Mouse (Mus musculus): ENCODE measurements at regions not wholly inside any gene's neighbourhood (a gene's known extent, or its start where the extent isn't known, plus 50 kb on each side); places are given as distances from the start of the nearest gene placed in this dataset.
"Not testable (repeated sequence)": the region's sequence is repeated elsewhere in the genome, so short reads cannot be mapped to it uniquely, and the experiment has no call there.

DNA sequence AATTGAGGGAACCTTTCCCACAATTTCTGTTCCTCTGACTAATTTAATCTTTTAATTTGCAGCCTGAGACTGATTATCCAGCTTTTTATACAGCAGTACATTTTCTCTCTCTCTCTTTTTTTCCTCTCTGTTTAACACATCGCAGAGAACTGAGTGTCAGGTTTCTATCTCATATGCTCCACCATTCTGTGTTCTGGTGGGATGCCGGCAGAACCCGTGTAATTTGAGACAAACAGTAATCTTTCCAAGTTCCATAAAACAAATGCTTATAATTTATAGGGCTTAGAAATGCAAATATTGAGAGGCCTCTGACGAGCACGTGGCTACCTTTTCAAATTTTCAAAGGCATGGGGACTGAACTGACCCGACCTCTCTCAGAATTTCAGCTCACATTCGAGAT, 59.1 kb downstream of the Zbtb18 start:
- no peak for DNase-seq (ENCODE audit: low read depth, low spot score)

- DNase-seq (ENCODE audit: low read depth, low spot score), result no peak
Observed at GRCm38 (mm10) chr1:177503946-177504345, 61.8 kb downstream of the Zbtb18 start.

GRCm38 (mm10) chr1:177504743-177505142, 62.6 kb downstream of the Zbtb18 start:
- no peak for DNase-seq (ENCODE audit: low read depth, low spot score)

GRCm38 (mm10) chr1:177507398-177507797, 65.2 kb downstream of the Zbtb18 start:
- not testable (repeated sequence) for DNase-seq (ENCODE audit: low read depth, low spot score)

- no peak for DNase-seq (ENCODE audit: low read depth, low spot score)
Observed at GRCm38 (mm10) chr1:177509786-177510185, 67.6 kb downstream of the Zbtb18 start.

DNA sequence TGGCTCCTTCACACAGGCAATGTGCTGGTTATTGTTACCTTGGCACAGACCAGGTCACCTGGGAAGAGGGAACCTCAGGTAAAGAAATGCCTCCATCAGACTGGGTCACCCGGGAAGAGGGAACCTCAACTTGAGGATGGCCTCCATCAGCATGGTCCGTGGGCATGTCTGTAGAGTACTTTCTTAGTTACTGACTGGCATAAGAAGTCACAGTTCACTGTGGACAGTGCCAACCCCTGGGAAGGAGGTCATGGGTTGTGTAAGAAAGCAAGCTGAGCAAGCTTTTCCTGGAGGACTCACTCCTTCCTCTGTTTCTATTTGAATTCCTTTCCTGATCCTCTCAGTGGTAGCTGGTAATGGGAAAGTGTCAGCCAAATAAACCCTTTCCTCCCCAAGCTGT, 70.0 kb downstream of the Zbtb18 start:
- no peak for DNase-seq (ENCODE audit: low read depth, low spot score)

- DNase-seq (ENCODE audit: low read depth, low spot score), result no peak
Observed at GRCm38 (mm10) chr1:177517934-177518610, 75.9 kb downstream of the Zbtb18 start.

DNA sequence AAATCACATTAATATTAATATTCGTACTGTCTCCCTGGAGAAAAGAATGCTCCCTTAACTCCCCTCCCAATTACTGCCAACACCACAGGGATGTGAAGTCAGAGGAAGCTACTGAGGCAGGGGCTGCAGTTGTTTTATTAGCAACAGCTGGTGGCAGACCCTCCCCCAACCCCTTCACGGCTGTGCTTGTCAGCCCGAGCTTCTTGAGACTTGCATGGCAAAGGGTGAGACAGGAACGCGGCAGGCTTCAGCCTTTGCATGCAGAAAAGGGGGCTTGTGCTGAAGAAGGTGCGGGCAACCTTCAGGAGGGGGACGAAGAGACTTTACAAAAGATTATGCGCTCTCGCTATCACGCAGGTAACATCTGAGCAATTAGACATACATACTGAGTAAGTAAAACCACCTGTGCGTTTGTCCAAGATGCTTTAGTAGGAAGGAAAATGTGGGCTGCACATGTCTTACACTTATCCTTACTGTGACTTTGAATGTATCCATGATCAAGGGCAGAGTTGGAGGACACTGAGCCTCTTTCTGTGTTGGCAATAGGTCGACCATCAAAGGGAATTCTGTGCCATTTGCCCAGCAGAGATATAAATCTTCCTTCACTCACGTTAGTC, 76.9 kb downstream of the Zbtb18 start:
- no peak for DNase-seq (ENCODE audit: low read depth, low spot score)

- no peak for DNase-seq (ENCODE audit: low read depth, low spot score)
Observed at GRCm38 (mm10) chr1:177521110-177521509, 79.0 kb downstream of the Zbtb18 start.

GRCm38 (mm10) chr1:177525141-177525540, 83.0 kb downstream of the Zbtb18 start:
- DNase-seq (ENCODE audit: low read depth, low spot score), result no peak

DNA sequence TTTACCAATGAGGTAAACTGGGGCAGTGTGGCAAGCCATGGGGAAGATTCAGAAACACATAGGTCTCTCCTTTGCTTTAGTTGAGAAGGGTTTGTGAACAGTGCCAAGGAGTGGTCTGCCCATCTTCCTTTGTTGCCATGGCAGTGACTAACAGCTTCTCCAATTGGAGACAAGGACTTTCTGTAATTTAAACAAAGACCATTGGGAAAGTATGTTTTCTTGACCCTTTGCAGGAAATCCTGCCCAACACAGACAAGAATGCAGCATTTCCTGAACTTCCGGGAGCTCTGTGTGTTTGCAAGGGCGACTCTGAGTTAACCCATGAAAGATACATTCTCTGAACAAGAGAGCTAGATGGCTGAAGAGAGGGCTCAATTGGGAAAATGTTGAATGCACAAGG, 89.6 kb downstream of the Zbtb18 start:
- DNase-seq (ENCODE audit: low read depth, low spot score), result no peak

DNA sequence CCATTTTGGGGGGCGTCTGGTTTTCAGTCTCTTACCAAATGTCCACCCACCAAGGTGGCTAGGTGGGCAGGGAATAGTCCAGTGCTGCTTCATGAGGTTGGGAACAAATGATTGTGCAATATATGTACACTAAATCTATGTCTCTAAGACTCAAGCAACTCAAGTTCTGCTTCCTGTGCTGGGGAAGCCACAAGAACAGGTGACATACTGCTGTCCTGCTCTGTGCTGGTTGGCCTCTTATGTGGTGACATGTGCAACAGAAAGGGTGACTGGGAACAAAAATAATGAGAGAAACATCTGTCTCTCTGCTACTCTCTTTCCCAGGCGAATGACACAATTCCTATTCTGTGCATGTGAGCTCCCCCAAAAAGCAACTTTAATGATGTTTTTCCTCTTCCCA, 90.5 kb downstream of the Zbtb18 start:
- DNase-seq (ENCODE audit: low read depth, low spot score), result no peak

GRCm38 (mm10) chr1:177533332-177533731, 91.2 kb downstream of the Zbtb18 start:
- DNase-seq (ENCODE audit: low read depth, low spot score), result no peak

- DNase-seq (ENCODE audit: low read depth, low spot score), result no peak
Observed at GRCm38 (mm10) chr1:177545031-177545735, 103.0 kb downstream of the Zbtb18 start.

GRCm38 (mm10) chr1:177547716-177548115, 105.6 kb downstream of the Zbtb18 start:
- DNase-seq (ENCODE audit: low read depth, low spot score), result no peak

DNA sequence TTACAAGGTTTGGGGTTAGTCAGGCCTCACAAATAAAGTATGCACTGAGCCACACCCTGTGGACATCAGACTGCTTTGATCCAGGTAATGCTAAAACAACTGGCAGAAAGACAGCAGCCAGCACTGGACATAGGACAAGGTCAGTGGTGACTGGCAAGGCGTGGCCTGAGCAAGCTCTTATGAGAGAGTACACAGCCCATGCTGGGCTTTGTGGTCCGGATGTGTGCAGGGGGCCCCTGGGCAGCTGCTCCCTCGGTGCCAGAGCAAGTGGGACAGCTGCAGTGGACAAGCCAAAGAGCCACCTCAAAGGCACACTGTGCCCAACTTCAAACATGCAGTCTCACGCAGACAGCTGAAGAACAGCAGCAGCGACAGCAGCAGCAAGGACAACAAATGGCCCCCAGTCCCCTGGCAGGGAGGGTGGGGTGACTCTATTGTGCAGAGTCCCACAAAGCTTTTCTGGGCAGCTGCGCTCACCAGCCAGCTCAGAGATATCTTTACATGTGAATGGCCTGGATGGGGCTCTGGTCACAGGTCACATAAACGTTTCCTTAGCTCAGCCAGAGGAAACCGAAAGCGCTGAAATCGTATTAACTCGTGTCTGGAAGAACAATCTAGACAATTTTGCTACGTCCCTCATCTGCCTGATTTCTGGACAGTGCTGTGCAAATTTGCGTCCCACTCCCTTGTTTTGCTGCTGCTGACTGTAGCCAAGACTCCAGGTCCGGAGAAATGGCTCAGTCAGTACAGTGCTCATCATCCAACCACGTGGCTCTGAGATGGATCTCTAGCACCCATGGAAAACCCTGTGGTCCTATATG, 113.5 kb downstream of the Zbtb18 start:
- DNase-seq (ENCODE audit: low read depth, low spot score), result no peak

DNA sequence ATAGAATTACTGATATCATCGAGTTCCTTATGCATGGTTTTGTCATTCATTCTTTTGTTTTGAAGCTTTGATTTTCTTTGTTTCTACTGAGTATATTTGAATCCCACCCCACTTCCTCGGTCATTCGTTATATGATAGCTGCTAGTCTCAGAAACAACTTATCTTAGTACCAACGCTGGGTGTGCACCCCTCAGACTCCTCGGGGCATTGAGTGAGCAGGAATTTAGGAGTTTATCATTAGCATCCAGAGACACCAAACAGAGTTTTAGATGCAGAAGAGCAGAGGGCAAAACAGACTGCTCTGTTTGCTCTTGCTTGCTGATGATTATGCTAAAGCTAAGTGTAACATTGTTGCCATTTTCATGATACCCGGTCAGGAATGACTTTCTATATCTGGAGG, 115.3 kb downstream of the Zbtb18 start:
- DNase-seq (ENCODE audit: low read depth, low spot score), result no peak

- DNase-seq (ENCODE audit: low read depth, low spot score), result no peak
Observed at GRCm38 (mm10) chr1:177557856-177558255, 115.7 kb downstream of the Zbtb18 start.

GRCm38 (mm10) chr1:177561716-177562588, 119.8 kb downstream of the Zbtb18 start:
- no peak for DNase-seq (ENCODE audit: low read depth, low spot score)

DNA sequence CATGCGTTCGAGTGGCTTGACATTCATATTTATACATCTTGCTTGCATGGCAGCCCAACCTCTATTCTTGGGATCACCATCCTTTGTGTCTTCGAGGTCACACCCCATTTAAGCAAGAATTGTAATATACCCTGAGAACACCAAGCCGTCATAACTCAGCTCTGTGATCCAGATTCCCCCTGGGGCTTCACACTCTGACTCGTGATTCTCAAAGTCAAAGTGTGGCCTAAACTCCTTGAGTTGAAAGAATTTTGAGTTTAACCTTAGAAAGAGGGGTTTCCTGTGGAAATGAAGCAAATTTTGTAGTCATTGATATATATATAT, 120.4 kb downstream of the Zbtb18 start:
- DNase-seq (ENCODE audit: low read depth, low spot score), result no peak

DNA sequence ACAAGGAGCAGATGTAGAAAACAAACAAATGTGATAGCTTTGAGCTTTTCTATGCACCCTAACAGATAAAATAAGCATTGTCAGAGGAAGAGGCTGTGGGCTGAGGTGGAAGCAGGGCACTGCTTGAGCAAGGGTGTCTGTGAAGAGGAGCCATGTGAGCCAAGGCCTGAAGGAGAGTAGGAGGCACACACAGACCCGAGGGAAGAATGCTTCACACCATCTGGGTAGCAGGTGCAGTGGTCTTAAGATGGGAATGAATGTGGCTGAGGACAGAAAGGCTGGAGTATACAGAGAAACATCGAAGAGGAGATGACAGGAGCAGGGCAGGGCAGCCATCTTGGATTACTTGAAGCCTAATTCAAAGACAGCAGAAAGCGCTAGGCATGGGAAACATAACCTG, 123.5 kb downstream of the Zbtb18 start:
- no peak for DNase-seq (ENCODE audit: low read depth, low spot score)
